Mouse (Mus musculus) neural tube, embryonic 14.5 days (tissue): ENCODE measurements around the gene Prkag1. TPM values are rescaled to one million over a fixed set of nuclear protein-coding genes. Genes with fewer than 3 reads are reported as not detected.

ENCODE experiments used
- ATAC-seq: fragments of 200-750 bp; cut with Nextera tagmentation; 2 replicates; pipeline ENCODE4 v1.8.0; 2017; ENCODE audit warnings: low read depth, mild to moderate bottlenecking, moderate TSS enrichment, moderate library complexity
- H3K27ac ChIP-seq: fragments of 300-500 bp; sonication (generic); 2 replicates; pipeline ENCODE4 v1.5.1; 2014; ENCODE audit warnings: low read depth, mild to moderate bottlenecking, control low read depth, low read length, moderate library complexity, mixed read lengths
- H3K27me3 ChIP-seq: fragments of 300-500 bp; sonication (generic); 2 replicates; pipeline ENCODE4 v1.6.1; 2014; ENCODE audit warnings: low read length; ENCODE audit not compliant: control insufficient read depth, insufficient read depth
- H3K36me3 ChIP-seq: fragments of 300-500 bp; sonication (generic); 2 replicates; pipeline ENCODE4 v1.6.1; 2014; ENCODE audit warnings: low read length, mixed read lengths; ENCODE audit not compliant: control insufficient read depth, insufficient read depth
- H3K4me1 ChIP-seq: fragments of 300-500 bp; sonication (generic); 2 replicates; pipeline ENCODE4 v1.6.1; 2014; ENCODE audit warnings: low read length; ENCODE audit not compliant: control insufficient read depth, insufficient read depth
- H3K4me2 ChIP-seq: fragments of 300-500 bp; sonication (generic); 2 replicates; pipeline ENCODE4 v1.6.1; 2014; ENCODE audit warnings: mild to moderate bottlenecking, low read depth, low read length, control low read depth
- H3K4me3 ChIP-seq: fragments of 300-500 bp; sonication (generic); 2 replicates; pipeline ENCODE4 v1.5.1; 2014; ENCODE audit warnings: low read depth, low read length, control low read depth, mixed read lengths
- H3K9ac ChIP-seq: fragments of 300-500 bp; sonication (generic); replicated peaks from 2 replicates; pipeline ENCODE4 v1.6.1; 2014; ENCODE audit warnings: low read depth, mild to moderate bottlenecking, control low read depth, low read length, mixed read lengths
- H3K9me3 ChIP-seq: fragments of 300-500 bp; sonication (generic); 2 replicates; pipeline ENCODE4 v1.6.1; 2016; ENCODE audit warnings: low read length; ENCODE audit not compliant: control insufficient read depth
- WGBS: fragments of 180-500 bp; shearing (Covaris S2); extraction: QIAGEN DNeasy Blood & Tissue Kit; methylation state at CpG from one replicate; pipeline ENCODE4 v1.1.7; 2014; 5-methylcytosine and 5-hydroxymethylcytosine counted together
- polyA plus RNA-seq: library from polyadenylated mRNA; unstranded; fragments of >200 nt; fragmentation: Nextera tagmentation; extraction: Ambion mirVana; gene quantifications from 2 replicates; pipeline ENCODE4 v1.2.1, GENCODE M21; 2014

The Prkag1 gene
- 57.7 and 61.6 TPM in 2 replicates for polyA plus RNA-seq

DNA sequence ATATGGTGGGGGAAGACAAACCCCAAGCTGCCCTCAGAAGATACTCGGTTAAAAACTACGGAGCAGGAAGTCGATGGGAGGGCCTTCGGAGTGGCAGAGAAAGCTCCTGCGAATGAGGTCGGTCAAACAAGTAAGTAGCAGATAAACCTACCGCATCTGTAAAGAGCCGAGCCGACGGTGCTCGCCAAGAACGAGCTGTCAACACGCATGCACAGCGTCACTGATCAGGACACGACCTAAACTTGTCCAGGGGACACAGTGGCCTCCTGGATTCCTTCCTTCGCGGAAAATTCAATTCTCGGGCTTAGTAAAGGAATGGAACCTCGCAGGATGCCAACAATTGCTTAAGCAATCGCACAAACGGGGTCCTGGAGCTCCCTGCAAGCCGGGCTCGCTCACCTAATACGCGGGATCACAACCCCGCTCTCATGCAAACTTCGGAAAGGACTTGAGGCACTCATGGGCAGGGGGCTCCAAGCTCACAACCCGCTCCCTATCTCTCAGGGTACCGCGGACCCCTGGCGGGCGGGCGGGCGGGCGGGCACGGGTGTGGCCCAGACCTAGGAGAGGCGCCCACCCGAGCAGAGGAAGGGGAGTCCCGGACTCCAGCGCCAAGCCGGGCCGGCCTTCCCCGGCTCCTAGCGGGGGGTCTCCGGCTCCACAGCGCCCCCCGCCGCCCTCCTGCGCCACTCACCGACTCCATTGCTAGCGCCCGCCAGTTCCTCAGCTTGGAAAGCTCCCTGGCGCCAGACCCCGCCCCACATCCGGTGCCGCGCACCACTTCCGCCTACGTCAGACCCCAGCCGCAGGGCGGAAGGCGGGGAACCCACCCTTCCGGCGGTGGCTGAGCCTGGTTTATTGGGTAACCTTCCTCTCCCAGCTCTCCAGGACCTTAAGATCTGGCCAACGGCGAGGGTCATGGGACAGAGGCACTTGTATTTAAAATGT is at the start of gene Prkag1:
Prkag1 (minus strand) TSS at position 786 of the 948 bp plus-strand sequence.
- H3K9me3 ChIP-seq, result no peaks in the 10 kb centered on the region
- H3K4me1 ChIP-seq, result peaks cover 9% of the 10 kb centered on the region; the same call in 1 of the 2 replicates
- peak within 1 kb of the TSS; percentile 76 for H3K9ac ChIP-seq
- ATAC-seq, result peak; percentile 97
- H3K27ac ChIP-seq, result peak within 1 kb of the TSS; percentile 86
- peak within 1 kb of the TSS; percentile 74 for H3K4me2 ChIP-seq
- H3K36me3 ChIP-seq, result peaks cover 22% of the 10 kb centered on the region
- H3K4me3 ChIP-seq, result peak within 1 kb of the TSS; percentile 65
- WGBS, result under 1% methylated on average over 60 of the region's 66 CpGs
- no peaks in the 10 kb centered on the region for H3K27me3 ChIP-seq

GRCm38 (mm10) chr15:98877331-98877730 is 46.0 kb upstream of the Prkag1 start:
- Histone ChIP-seq H3K36me3 (peaks cover 3% of the 10 kb centered on the region), H3K4me2 (no peak overlapping the region), H3K9ac (no peak overlapping the region), H3K9me3 (no peaks in the 10 kb centered on the region), H3K4me1 (0 out of 2 replicates have a peak, but pooled peaks cover 3% of the 10 kb centered on the region), H3K27ac (no peak overlapping the region), H3K27me3 (no peaks in the 10 kb centered on the region), H3K4me3 (no peak overlapping the region)
- 19% methylated on average over 3 of the region's 3 CpGs for WGBS
- no peak for ATAC-seq

DNA sequence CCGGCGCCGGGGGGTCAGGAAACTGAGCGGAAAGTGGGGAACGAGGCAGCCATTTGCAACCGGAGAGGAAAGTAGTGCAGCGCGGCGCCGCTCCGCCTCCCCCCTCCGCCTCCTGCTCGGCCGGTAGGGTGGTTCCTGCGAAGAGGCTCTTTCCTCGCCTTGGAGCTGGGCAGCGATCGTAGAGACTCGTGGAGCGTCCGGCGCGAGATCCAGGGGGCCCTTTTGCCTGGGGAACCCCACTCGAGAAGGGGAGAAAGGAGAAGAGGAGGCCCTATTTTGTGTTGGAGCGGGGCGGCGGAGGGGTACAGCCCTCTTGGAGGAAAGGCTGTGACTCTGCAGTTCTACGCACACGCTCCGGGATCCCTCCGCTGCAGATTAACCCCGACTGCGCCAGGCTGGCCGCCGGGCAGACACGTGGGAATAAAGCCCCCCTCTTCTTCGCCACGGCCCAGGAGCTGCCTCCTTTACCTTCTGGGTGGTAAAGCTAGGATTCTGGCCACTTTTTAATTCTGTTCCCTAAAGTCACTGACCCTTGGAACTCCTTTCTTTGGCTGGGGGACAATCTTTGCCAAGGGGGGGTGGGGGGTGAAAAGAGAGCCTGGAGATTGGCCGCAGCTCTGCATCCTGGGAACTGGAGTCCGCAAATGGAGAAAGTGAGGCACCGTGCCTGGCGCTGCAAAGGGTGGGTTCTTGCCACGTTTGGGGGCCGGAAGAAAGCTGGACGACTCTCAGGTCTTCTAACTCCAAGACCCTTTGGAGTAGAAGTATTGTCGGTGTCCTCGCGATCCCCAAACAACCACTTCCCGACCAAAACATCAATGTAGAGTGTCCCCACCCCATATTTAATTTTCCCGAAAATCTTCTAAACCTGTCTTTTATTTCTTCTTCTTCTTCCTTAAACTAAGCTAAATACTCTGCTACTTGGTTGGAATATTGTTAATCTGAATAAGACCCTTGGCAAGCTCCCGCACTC is 40.9 kb upstream of the Prkag1 start:
- Histone ChIP-seq H3K4me1 (peaks cover 31% of the 10 kb centered on the region), H3K9ac (peak overlapping the region; percentile 80), H3K9me3 (no peaks in the 10 kb centered on the region), H3K27ac (peak overlapping the region; percentile 92), H3K36me3 (no peaks in the 10 kb centered on the region), H3K27me3 (peaks cover 3% of the 10 kb centered on the region; the same call in 1 of the 2 replicates), H3K4me3 (peak overlapping the region; percentile 99), H3K4me2 (peak overlapping the region; percentile 100)
- under 1% methylated on average over 51 of the region's 51 CpGs for WGBS
- peak; percentile 82 for ATAC-seq

DNA sequence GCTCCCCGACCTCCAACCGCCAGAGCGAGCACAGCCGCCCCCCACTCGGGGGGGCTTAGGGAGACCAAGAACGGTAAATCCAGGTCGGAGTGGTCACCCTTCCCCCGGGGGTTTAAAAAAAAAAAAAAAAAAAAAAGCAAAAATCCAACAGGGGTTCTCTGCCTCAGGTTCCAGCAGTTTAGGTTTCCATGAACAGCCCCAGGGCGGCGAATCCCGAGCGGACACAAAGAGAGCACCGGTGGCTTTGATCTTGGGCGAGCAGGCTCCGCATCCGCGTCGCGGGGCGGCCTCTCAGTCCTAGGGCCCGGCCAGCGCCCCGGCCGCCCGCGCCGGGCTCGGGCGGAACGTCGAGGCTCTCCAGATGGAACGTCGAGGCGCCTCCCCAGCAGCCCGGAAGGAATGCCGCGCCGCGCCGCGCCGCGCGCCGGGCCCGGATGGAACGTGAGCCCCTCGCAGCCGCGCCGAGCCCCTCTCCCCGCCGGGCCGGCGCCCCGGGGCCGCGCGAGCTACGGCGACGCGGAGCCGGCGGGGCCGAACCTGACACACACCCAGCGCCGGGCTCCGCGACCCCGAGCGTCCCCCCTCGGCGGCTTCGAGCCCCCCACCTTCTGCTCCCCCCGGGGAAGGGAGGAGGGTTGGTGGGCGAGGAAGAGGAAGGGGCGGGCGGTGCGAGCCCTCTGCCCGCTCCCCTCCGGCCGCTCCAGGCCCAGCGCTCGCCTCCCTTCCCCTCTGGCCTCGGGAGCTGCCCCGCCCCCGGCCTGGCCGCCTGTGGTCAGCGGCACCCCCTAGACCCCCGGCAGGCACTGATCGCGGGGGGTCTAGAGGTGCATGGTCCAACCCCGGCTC is 40.0 kb upstream of the Prkag1 start, which contains the start of gene Kmt2d:
Kmt2d (minus strand) TSS at position 135 of the 846 bp plus-strand sequence.
- Histone ChIP-seq H3K27me3 (peaks cover 3% of the 10 kb centered on the region; the same call in 1 of the 2 replicates), H3K9me3 (no peaks in the 10 kb centered on the region), H3K4me2 (peak within 1 kb of the TSS; percentile 100), H3K9ac (peak within 1 kb of the TSS; percentile 80), H3K4me3 (peak within 1 kb of the TSS; percentile 99), H3K36me3 (peaks cover 1% of the 10 kb centered on the region; the same call in 1 of the 2 replicates), H3K4me1 (peaks cover 35% of the 10 kb centered on the region), H3K27ac (peak within 1 kb of the TSS; percentile 92)
- WGBS, result under 1% methylated on average over 53 of the region's 94 CpGs
- ATAC-seq, result peak; percentile 42

DNA sequence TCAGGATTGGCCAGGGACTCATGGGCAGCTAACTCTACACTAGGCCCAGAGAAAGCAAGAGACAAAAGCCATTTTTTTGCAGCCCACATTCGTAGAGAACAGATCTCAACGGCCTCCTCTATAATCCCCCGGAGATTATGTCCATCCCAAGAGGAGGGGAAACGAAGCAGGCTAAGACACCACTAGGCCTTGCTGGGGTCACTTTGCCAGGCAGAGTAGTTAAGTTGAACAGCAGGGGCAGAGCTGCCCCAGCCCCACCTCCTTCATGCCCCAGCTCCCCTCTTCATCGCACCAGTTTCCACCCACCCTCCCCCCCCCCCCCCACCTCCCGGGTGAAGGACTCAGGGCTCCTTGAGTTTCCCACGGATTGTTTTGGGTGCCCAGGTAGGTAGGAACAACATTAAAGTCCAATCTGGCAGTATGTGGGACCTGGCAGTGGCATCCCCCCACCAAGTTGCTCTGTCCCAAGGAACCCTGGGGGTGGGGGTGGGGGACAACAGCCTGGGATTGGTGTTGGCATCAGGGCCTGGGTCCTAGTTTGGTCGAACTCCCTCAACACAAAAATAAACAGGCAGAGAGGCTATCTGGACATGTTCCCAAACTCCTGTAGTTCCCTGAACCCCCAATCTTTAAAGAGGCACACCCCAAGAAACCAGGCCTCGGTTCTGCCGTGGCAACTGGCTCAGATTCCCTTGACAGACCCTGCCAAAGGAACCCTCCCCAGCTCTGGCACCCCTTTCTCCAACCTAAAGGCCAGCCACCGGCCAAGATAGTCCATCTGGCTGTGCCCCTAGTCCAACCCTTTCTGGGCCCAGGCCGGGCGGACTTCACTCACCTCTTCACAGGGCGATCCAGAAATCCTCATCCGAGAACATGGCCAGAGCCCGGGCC is 39.1 kb upstream of the Prkag1 start:
- Histone ChIP-seq H3K27me3 (peaks cover 3% of the 10 kb centered on the region; the same call in 1 of the 2 replicates), H3K4me1 (peaks cover 35% of the 10 kb centered on the region)
- no peak for ATAC-seq

GRCm38 (mm10) chr15:98869342-98870178 is 38.2 kb upstream of the Prkag1 start:
- Histone ChIP-seq H3K27me3 (peaks cover 3% of the 10 kb centered on the region; the same call in 1 of the 2 replicates), H3K9ac (peak overlapping the region; percentile 80), H3K4me3 (peak overlapping the region; percentile 99), H3K4me1 (peaks cover 35% of the 10 kb centered on the region), H3K9me3 (no peaks in the 10 kb centered on the region), H3K27ac (no peak overlapping the region), H3K4me2 (peak overlapping the region; percentile 100), H3K36me3 (peaks cover 18% of the 10 kb centered on the region)
- no peak for ATAC-seq
- 15% methylated on average over 8 of the region's 8 CpGs for WGBS

More for the DNA sequence above, 39.1 kb upstream of the Prkag1 start:
- peak overlapping the region; percentile 99 for H3K4me3 ChIP-seq
- peak overlapping the region; percentile 80 for H3K9ac ChIP-seq
- 0% methylated on average over 15 of the region's 16 CpGs for WGBS
- peaks cover 10% of the 10 kb centered on the region for H3K36me3 ChIP-seq
- H3K9me3 ChIP-seq, result no peaks in the 10 kb centered on the region
- peak overlapping the region; percentile 100 for H3K4me2 ChIP-seq
- peak overlapping the region; percentile 92; the same call in 1 of the 2 replicates for H3K27ac ChIP-seq
